Mouse (Mus musculus) mature B cell (primary cell): Measurements from ENCODE around the gene Wnt10b.
"Not testable (repeated sequence)": the region's sequence is repeated elsewhere in the genome, so short reads cannot be mapped to it uniquely, and the experiment has no call there.

ENCODE experiments used
- in situ Hi-C: fragments of 300-500 bp; cut with MboI; formaldehyde crosslinking; loops from 2 replicates; pipeline ENCODE4 v1.14.3; 2019

The Wnt10b gene

GRCm38 (mm10) chr15:98777762-98778161 is at the start of gene Wnt10b:
Gene Wnt10b (minus strand): TSS chr15:98778150.
- in situ Hi-C loops: no loop called here

- in situ Hi-C loops: no loop called here
Observed at GRCm38 (mm10) chr15:98827611-98828011, 49.7 kb upstream of the Wnt10b start.

GRCm38 (mm10) chr15:98823434-98823833 is 45.5 kb upstream of the Wnt10b start:
- in situ Hi-C loops: no loop called here

- in situ Hi-C loops: no loop called here
Observed at GRCm38 (mm10) chr15:98822147-98822546, 44.2 kb upstream of the Wnt10b start.

- in situ Hi-C loops: no loop called here
Observed at GRCm38 (mm10) chr15:98821403-98821802, 43.5 kb upstream of the Wnt10b start.

GRCm38 (mm10) chr15:98820937-98821336 is 43.0 kb upstream of the Wnt10b start:
- in situ Hi-C loops: no loop called here

GRCm38 (mm10) chr15:98818171-98818570 is 40.2 kb upstream of the Wnt10b start:
- in situ Hi-C loops: no loop called here

GRCm38 (mm10) chr15:98812741-98813424 is 34.9 kb upstream of the Wnt10b start:
- in situ Hi-C loops: no loop called here

- in situ Hi-C loops: not testable (repeated sequence)
Observed at GRCm38 (mm10) chr15:98810212-98810611, 32.3 kb upstream of the Wnt10b start.

GRCm38 (mm10) chr15:98809390-98809789 is 31.4 kb upstream of the Wnt10b start, which contains the start of gene Ddn:
Gene Ddn (minus strand): TSS chr15:98809490.
- in situ Hi-C loops: no loop called here

- in situ Hi-C loops: no loop called here
Observed at GRCm38 (mm10) chr15:98808651-98809134, 30.7 kb upstream of the Wnt10b start.

GRCm38 (mm10) chr15:98807895-98808650 is 30.1 kb upstream of the Wnt10b start:
- in situ Hi-C loops: no loop called here

- in situ Hi-C loops: no loop called here
Observed at GRCm38 (mm10) chr15:98806809-98807770, 29.1 kb upstream of the Wnt10b start.

- in situ Hi-C loops: no loop called here
Observed at GRCm38 (mm10) chr15:98806071-98806808, 28.3 kb upstream of the Wnt10b start.

GRCm38 (mm10) chr15:98805324-98806040 is 27.5 kb upstream of the Wnt10b start:
- in situ Hi-C loops: no loop called here

- in situ Hi-C loops: no loop called here
Observed at GRCm38 (mm10) chr15:98804054-98804453, 26.1 kb upstream of the Wnt10b start.

GRCm38 (mm10) chr15:98802926-98803325 is 25.0 kb upstream of the Wnt10b start:
- in situ Hi-C loops: no loop called here

GRCm38 (mm10) chr15:98799396-98799795 is 21.4 kb upstream of the Wnt10b start:
- in situ Hi-C loops: no loop called here

- in situ Hi-C loops: no loop called here
Observed at GRCm38 (mm10) chr15:98798903-98799302, 21.0 kb upstream of the Wnt10b start.

- in situ Hi-C loops: no loop called here
Observed at GRCm38 (mm10) chr15:98797835-98798492, 20.0 kb upstream of the Wnt10b start.
